Mouse (Mus musculus) heart, embryonic 10.5 days (tissue): ENCODE results near the gene Nav2. TPM values are rescaled to one million over a fixed set of nuclear protein-coding genes. Genes with fewer than 3 reads are reported as not detected.

Experiments used
- DNase-seq: peaks from one replicate; pipeline ENCODE4 v3.0.0-alpha.2; 2017; ENCODE audit warnings: low spot score
- H3K27ac ChIP-seq: fragments of 300-500 bp; sonication (generic); 2 replicates; pipeline ENCODE4 v1.5.1; 2016; ENCODE audit warnings: mild to moderate bottlenecking
- H3K27me3 ChIP-seq: fragments of 300-500 bp; sonication (generic); 2 replicates; pipeline ENCODE4 v1.6.1; 2016; ENCODE audit warnings: mild to moderate bottlenecking; ENCODE audit not compliant: poor library complexity, insufficient read depth, severe bottlenecking
- H3K36me3 ChIP-seq: fragments of 300-500 bp; sonication (generic); 2 replicates; pipeline ENCODE4 v1.6.1; 2016; ENCODE audit warnings: mild to moderate bottlenecking, moderate library complexity
- H3K4me1 ChIP-seq: fragments of 300-500 bp; sonication (generic); 2 replicates; pipeline ENCODE4 v1.6.1; 2016; ENCODE audit warnings: mild to moderate bottlenecking
- H3K4me3 ChIP-seq: fragments of 300-500 bp; sonication (generic); 2 replicates; pipeline ENCODE4 v1.5.1; 2016; ENCODE audit warnings: mild to moderate bottlenecking, moderate library complexity
- H3K9me3 ChIP-seq: fragments of 300-500 bp; sonication (generic); 2 replicates; pipeline ENCODE4 v1.6.1; 2016; ENCODE audit warnings: mild to moderate bottlenecking, moderate library complexity
- WGBS: fragments of 180-500 bp; shearing (Covaris S2); methylation state at CpG from one replicate; pipeline ENCODE4 v1.1.7; 2016; 5-methylcytosine and 5-hydroxymethylcytosine counted together
- polyA plus RNA-seq: library from polyadenylated mRNA; unstranded; fragments of >200 nt; fragmentation: Nextera tagmentation; extraction: Ambion mirVana; gene quantifications from 2 replicates; pipeline ENCODE4 v1.2.1, GENCODE M21; 2016

The Nav2 gene
- polyA plus RNA-seq, 1 experiment from 2014 or later = 23.3 TPM

DNA sequence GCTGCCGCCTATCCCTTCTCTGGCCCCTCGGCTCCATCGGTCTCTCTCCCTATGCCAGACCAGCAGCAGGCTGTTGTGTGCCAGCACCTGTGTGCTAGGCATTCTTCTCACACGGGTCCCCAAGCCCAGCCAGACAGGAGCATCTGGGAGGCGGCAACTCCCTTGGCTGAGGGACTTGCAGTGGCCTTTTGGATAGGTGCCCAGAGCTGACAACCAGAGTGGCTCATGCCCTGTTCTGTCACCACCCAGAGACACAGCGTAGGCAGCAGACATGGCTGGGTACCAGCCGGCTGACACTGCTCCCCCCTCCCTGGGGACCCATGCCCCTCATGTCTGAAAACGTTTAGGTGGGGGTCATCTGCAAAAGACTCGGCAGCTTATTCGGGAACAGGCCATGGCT is 146.8 kb downstream of the Nav2 start:
- Histone ChIP-seq H3K27me3 (no peaks in the 10 kb centered on the region), H3K36me3 (no peaks in the 10 kb centered on the region), H3K4me3 (no peak overlapping the region), H3K9me3 (no peaks in the 10 kb centered on the region), H3K27ac (no peak overlapping the region; the same call in 1 of the 2 replicates), H3K4me1 (peaks cover 6% of the 10 kb centered on the region; the same call in 1 of the 2 replicates)
- WGBS = 81% methylated on average over 10 of the region's 10 CpGs
- DNase-seq = no peak

DNA sequence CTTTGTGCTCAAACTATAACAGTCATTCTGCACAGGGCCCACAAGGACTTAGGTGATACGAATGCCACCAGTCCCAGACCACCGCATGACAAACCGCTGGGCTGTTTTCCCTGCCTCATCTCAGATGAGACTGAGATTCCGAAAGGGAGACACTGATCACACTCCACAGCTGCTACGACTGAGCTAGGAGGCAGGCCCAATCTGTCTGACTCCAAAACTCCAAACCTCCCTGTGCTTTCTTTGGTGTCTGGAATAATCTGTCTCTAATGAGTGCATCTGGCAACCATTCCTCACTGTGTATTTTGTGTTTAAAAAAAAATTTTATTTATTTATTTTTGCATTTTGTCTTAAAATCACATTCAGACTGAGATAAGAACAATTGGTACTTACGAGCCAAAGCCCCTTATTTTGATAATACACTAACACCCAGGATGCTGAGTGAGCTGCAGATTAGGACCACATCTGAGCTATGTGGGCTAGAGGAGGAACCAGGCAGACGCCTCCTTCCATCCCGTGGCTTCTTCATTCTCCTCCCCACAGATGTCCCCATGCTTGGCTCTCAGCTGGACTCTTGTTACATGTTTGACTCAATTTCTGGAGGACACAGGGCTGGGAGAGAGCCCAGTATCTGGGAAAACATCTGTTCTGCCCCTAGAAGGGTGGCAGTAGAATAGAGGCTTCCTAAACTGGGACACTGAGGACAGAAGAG is 149.9 kb downstream of the Nav2 start:
- Histone ChIP-seq H3K27me3 (no peaks in the 10 kb centered on the region), H3K4me1 (peaks cover 11% of the 10 kb centered on the region; the same call in 1 of the 2 replicates), H3K4me3 (no peak overlapping the region), H3K27ac (no peak overlapping the region), H3K36me3 (no peaks in the 10 kb centered on the region), H3K9me3 (no peaks in the 10 kb centered on the region)
- no peak for DNase-seq
- 64% methylated on average over 8 of the region's 8 CpGs for WGBS

- H3K4me1 ChIP-seq = peaks cover 12% of the 10 kb centered on the region
- H3K4me3 ChIP-seq = no peak overlapping the region
- DNase-seq = no peak
- no peak overlapping the region for H3K27ac ChIP-seq
- H3K27me3 ChIP-seq = peaks cover 2% of the 10 kb centered on the region; the same call in 1 of the 2 replicates
- H3K9me3 ChIP-seq = no peaks in the 10 kb centered on the region
- no peaks in the 10 kb centered on the region for H3K36me3 ChIP-seq
- WGBS = 79% methylated on average over 4 of the region's 4 CpGs
Observed at GRCm38 (mm10) chr7:49064792-49065521, 156.4 kb downstream of the Nav2 start.

DNA sequence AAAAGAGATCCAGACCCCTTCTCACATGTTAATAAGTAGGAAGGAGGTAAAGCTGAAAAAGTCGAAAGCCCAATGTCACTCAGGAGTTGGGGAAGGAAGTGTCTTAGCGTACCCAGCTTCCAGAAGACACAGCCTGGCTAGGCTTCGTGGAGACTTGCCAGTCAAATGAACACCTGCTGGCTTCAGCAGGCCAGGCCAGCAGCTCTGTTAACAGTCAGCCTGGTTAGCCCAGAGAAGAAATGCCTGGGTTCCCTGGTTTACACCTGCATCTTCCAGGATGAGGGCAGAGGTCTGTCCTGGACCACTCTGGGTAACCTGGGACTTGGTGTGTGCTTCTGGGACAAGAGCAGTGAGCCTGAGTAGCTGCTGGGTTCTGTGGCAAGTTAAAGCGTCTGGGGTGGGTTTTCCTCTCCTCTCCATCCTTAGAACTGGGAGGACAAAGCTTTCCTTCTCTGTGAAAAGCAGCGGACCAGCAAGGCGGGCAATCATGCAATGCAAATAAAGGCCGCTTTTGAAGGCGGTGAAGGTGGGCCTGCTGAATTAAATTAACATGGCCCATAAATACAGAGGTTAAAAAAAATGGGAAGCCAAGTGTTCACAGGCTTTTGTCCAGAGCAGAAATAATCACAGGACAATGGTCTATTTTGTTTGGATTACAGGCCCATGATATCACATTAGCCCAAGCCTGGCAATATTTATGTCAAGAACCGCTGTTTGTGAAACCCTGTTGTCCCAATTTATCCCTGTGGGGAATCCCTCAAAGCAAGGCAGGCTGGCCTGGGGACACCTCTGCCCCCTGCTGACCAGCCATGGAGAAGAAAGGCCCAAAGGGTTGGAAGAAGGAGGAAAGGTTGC is 157.3 kb downstream of the Nav2 start:
- H3K36me3 ChIP-seq = no peaks in the 10 kb centered on the region
- H3K27me3 ChIP-seq = peaks cover 2% of the 10 kb centered on the region; the same call in 1 of the 2 replicates
- no peak overlapping the region for H3K4me3 ChIP-seq
- 63% methylated on average over 9 of the region's 9 CpGs for WGBS
- no peak for DNase-seq
- H3K9me3 ChIP-seq = no peaks in the 10 kb centered on the region
- peaks cover 12% of the 10 kb centered on the region for H3K4me1 ChIP-seq
- 0 out of 2 replicates have a peak overlapping the region, but pooled peaks have one; percentile 42 for H3K27ac ChIP-seq

GRCm38 (mm10) chr7:49066828-49067227 is 158.3 kb downstream of the Nav2 start:
- DNase-seq = no peak
- H3K36me3 ChIP-seq = no peaks in the 10 kb centered on the region
- no peak overlapping the region for H3K27ac ChIP-seq
- H3K9me3 ChIP-seq = no peaks in the 10 kb centered on the region
- 93% methylated on average over 1 of the region's 1 CpGs for WGBS
- H3K27me3 ChIP-seq = peaks cover 2% of the 10 kb centered on the region; the same call in 1 of the 2 replicates
- peaks cover 15% of the 10 kb centered on the region for H3K4me1 ChIP-seq
- H3K4me3 ChIP-seq = no peak overlapping the region

- Histone ChIP-seq H3K36me3 (no peaks in the 10 kb centered on the region), H3K9me3 (no peaks in the 10 kb centered on the region), H3K27me3 (peaks cover 2% of the 10 kb centered on the region; the same call in 1 of the 2 replicates), H3K27ac (no peak overlapping the region), H3K4me1 (peaks cover 21% of the 10 kb centered on the region), H3K4me3 (no peak overlapping the region)
- no peak for DNase-seq
- 78% methylated on average over 12 of the region's 12 CpGs for WGBS
Observed at GRCm38 (mm10) chr7:49069396-49069961, 161.0 kb downstream of the Nav2 start.

- Histone ChIP-seq H3K4me1 (peaks cover 28% of the 10 kb centered on the region), H3K27ac (no peak overlapping the region), H3K36me3 (no peaks in the 10 kb centered on the region), H3K9me3 (no peaks in the 10 kb centered on the region), H3K4me3 (no peak overlapping the region), H3K27me3 (peaks cover 5% of the 10 kb centered on the region; the same call in 1 of the 2 replicates)
- no peak for DNase-seq
- WGBS = 59% methylated on average over 1 of the region's 1 CpGs
Observed at GRCm38 (mm10) chr7:49070621-49071020, 162.1 kb downstream of the Nav2 start.

DNA sequence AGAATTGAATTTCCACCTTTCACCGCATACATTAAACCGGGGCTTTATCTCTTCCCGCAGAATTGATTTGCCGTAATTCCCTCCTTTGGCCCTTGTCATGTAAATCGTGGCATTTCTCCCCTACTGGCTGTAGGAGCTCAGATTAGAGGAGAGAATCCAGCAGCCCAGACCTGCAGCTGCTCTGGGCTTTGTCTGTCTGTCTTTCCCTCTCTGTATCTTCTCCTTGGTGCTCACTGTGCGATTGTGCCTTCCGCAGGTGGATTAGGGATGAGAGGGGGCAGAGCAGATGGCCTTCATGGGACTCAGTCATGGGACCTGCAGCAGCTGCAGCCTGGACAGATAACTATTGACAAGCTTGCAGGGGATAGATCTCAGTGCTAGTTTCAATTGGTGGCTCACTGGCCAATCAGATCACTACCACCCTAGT is 162.6 kb downstream of the Nav2 start:
- WGBS = 21% methylated on average over 7 of the region's 7 CpGs
- Histone ChIP-seq H3K36me3 (no peaks in the 10 kb centered on the region), H3K4me3 (no peak overlapping the region), H3K4me1 (peaks cover 27% of the 10 kb centered on the region), H3K9me3 (no peaks in the 10 kb centered on the region), H3K27ac (0 out of 2 replicates have a peak overlapping the region, but pooled peaks have one; percentile 38), H3K27me3 (peaks cover 7% of the 10 kb centered on the region; the same call in 1 of the 2 replicates)
- no peak for DNase-seq

DNA sequence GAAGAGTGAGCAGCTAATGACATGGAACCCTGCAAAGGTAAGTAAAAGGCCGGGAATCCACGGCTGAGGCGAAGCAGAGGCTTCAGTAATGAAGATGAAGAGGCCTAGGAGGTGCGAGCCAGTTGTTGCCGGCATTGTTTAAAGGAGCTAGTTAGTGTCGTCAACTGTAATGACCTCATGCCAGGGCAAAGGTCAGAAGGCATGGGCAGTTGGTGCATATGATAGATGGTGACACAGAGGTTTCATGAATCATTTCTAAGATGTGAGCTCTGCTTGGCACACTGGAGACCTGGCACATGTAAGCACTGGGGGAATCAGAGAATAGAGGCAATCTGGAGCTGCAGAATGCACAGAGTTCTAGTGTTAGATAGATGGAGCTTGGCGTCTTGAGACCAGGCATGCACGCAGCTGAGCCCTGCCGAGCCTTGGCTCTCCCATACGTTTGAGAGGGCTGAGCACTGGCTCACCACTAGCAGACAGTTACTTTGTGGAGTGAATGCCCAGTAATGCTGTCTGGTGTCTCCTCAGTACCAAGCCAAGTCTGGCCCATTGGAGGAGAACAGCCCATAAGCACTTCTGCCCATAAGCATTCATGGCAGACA is 166.9 kb downstream of the Nav2 start:
- WGBS = 68% methylated on average over 10 of the region's 10 CpGs
- peaks cover 21% of the 10 kb centered on the region; the same call in 1 of the 2 replicates for H3K4me1 ChIP-seq
- H3K36me3 ChIP-seq = no peaks in the 10 kb centered on the region
- H3K4me3 ChIP-seq = no peak overlapping the region
- H3K27me3 ChIP-seq = peaks cover 5% of the 10 kb centered on the region; the same call in 1 of the 2 replicates
- H3K9me3 ChIP-seq = no peaks in the 10 kb centered on the region
- no peak for DNase-seq
- H3K27ac ChIP-seq = no peak overlapping the region

GRCm38 (mm10) chr7:49076283-49076694 is 167.8 kb downstream of the Nav2 start:
- H3K36me3 ChIP-seq = no peaks in the 10 kb centered on the region
- peaks cover 18% of the 10 kb centered on the region; the same call in 1 of the 2 replicates for H3K4me1 ChIP-seq
- H3K4me3 ChIP-seq = no peak overlapping the region
- WGBS = 69% methylated on average over 8 of the region's 8 CpGs
- H3K27me3 ChIP-seq = peaks cover 5% of the 10 kb centered on the region; the same call in 1 of the 2 replicates
- DNase-seq = no peak
- H3K9me3 ChIP-seq = no peaks in the 10 kb centered on the region
- H3K27ac ChIP-seq = no peak overlapping the region

DNA sequence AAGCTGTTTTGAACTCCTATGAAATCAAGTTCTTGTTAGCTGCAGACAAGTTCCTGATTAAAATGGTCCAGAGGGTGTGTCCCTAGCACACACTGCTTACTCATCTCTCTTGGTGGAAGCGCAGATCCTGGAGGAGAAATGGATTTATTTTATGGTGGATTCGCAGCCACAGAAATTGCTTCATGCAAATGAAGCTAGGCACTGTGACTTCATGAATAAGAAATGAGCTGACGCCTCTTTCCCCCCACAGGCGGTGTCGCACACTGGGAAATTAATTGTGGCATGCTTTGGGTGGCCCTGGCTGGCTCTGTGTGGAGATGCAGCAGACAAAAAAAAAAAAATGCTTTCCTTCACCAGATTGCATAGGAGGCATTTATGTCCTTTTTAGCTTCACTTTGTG is 170.4 kb downstream of the Nav2 start:
- Histone ChIP-seq H3K27ac (no peak overlapping the region), H3K36me3 (no peaks in the 10 kb centered on the region), H3K27me3 (peaks cover 5% of the 10 kb centered on the region; the same call in 1 of the 2 replicates), H3K9me3 (no peaks in the 10 kb centered on the region), H3K4me1 (peaks cover 21% of the 10 kb centered on the region; the same call in 1 of the 2 replicates), H3K4me3 (no peak overlapping the region)
- DNase-seq = no peak
- 79% methylated on average over 5 of the region's 5 CpGs for WGBS
